Mouse (Mus musculus) kidney, adult 8-10 months (tissue): ENCODE results near the gene Atxn7l3.
"Not testable (repeated sequence)": the region's sequence is repeated elsewhere in the genome, so short reads cannot be mapped to it uniquely, and the experiment has no call there.

Experiments used
- DNase-seq, 2 experiments: peaks; one replicate each; pipeline ENCODE4 v3.0.0; 2022

The Atxn7l3 gene

GRCm38 (mm10) chr11:102294887-102295597, 1.4 kb downstream of the Atxn7l3 start:
- no peak for DNase-seq

- no peak for DNase-seq
These were observed 2.0 kb downstream of the Atxn7l3 start for GRCm38 (mm10) chr11:102294416-102294815.

- DNase-seq, result no peak
These were observed 2.5 kb downstream of the Atxn7l3 start for GRCm38 (mm10) chr11:102293971-102294370.

GRCm38 (mm10) chr11:102291051-102291535, 5.3 kb downstream of the Atxn7l3 start:
- DNase-seq, result no peak

- no peak for DNase-seq
These were observed 6.3 kb downstream of the Atxn7l3 start for GRCm38 (mm10) chr11:102290141-102290540.

DNA sequence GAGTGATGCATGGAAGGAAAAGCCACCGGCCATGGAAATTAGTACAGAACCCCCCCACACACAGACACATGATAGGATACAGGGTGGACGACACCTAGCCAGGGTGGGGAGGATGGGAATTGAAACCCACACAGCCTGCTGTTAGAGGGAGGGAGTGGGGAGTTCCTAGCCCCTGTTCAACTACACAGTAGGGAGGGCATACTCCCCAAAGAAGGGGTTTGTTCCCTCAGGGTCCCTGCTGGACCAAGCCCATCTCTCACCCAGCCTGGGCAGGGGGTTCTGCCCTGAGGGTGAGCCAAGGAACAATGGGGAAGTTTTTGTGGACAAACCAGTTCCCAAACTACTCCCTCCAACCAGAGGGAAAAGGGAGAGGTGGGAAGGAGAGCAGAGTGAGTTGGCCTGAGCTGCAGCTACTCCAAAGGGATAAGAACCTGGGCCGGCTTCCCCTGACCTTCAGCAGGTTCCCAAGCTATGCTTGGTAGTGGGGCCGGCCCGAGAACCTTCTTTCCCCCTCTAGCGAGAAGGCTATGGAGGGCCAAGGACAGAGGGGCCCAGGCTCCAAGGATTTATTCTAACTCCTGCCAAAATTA, 6.8 kb downstream of the Atxn7l3 start:
- DNase-seq, result no peak

GRCm38 (mm10) chr11:102288913-102289312, 7.5 kb downstream of the Atxn7l3 start:
- DNase-seq, result no peak

DNA sequence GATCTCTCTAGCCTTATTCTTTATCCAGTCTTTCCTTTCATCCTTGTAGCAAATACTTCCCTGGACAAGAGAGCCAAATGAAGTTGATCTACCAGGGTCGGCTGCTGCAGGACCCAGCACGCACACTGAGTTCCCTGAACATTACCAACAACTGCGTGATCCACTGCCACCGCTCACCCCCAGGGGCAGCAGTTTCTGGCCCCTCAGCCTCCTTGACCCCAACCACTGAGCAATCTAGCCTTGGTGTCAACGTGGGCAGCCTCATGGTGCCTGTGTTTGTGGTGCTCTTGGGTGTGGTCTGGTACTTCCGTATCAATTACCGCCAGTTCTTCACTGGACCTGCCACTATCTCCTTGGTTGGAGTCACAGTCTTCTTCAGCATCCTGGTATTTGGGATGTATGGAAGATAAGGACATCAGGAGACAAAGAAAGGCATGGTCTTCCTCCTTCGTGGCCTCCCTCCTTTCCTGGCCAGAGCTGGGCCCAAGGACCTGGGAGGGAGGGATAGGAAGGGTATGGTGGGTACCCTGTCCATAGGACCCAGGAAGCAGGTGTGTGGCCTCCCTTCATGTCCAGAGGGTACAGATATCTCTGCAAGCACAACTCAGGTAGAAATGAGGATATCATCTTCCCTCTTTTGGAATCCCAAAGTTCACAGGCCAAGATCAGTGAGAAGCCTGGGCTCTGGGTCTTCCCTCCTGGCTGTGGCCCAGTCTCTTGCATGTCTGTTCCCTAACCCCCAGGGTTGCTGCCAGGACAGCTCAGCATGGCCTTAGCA, 8.2 kb downstream of the Atxn7l3 start:
- no peak for DNase-seq

DNA sequence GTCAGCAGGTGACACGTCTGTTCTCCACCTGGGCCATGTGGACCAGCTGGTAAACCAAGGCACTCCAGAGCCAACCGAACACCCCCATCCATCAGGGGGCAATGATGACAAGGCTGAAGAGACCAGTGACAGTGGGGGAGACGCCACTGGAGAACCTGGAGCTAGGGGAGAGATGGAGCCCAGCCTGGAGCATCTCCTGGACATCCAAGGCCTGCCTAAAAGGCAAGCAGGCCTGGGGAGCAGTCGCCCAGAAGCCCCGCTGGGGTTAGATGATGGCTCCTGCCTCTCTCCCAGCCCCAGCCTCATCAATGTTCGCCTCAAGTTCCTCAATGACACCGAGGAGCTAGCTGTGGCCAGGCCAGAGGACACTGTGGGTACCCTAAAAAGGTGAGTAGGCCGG, 8.9 kb downstream of the Atxn7l3 start:
- no peak for DNase-seq

GRCm38 (mm10) chr11:102285095-102285834, 11.2 kb downstream of the Atxn7l3 start:
- no peak for DNase-seq

DNA sequence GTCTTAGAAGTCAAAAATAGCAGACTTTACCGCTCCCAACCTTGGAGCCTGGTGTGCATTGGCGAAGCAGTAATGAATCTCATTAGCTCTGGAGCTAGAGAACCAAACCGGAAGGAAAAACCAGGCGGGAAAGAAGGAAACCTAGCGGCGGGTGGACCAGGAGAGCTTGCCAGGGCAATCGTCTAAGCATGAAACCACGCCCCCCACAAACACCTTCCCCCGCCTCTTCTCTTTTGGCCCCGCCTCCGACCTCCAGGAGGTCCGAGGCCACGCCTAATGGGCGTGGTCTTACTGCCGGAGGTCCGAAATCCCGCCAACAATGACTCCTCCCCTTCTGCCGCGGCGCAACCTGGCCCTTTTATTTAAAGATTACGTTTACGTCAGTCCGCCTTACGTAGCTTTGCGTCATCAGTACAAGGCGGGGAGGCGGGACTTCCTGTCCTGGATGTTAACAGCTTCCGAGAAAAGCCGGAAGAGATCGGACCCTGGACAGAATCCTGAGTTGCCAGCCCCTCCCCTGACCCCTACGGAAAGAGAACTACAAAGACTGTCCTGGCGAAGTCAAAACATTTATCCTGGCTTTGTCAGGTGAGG, 11.8 kb downstream of the Atxn7l3 start, which contains the start of gene Tmub2:
Tmub2 (plus strand) TSS at position 431 of the 594 bp plus-strand sequence.
- DNase-seq, result peak; percentile 99

- DNase-seq, result no peak
These were observed 12.5 kb downstream of the Atxn7l3 start for GRCm38 (mm10) chr11:102283922-102284321.

DNA sequence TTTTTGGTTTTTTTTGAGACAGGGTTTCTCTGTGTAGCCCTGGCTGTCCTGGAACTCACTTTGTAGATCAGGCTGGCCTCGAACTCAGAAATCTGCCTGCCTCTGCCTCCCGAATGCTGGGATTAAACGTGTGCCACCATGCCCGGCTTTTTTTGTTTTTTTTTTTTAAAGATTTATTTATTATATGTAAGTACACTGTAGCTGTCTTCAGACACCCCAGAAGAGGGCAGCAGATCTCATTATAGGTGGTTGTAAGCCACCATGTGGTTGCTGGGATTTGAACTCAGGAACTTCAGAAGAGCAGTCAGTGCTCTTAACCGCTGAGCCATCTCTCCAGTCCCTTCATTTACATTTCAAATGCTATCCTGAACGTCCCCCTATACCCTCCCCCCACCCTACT, 16.2 kb downstream of the Atxn7l3 start:
- DNase-seq, result not testable (repeated sequence)

- DNase-seq, result no peak
These were observed 16.8 kb downstream of the Atxn7l3 start for GRCm38 (mm10) chr11:102279595-102279994.

GRCm38 (mm10) chr11:102277754-102278153, 18.7 kb downstream of the Atxn7l3 start:
- no peak for DNase-seq

DNA sequence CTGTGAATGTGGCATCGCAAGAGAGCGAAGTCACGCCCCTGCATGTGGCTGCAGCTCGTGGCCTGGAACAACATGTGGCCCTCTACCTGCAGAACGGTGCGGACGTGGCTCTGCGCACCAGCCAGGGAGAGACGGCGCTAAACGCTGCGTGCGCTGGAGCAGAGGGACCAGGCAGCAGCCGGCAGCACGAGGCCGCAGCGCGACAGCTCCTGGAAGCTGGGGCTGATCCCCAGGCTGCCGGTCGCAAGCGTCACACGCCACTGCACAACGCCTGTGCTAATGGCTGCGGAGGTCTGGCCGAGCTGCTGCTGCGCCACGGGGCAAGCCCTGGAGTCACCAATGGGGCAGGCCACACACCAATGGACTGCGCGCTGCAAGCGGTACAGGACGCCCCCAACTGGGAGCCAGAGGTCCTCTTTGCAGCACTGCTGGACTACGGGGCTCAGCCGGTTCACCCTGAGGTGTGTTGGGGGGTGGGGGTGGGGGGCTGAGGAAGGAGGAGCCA, 20.0 kb downstream of the Atxn7l3 start:
- no peak for DNase-seq

DNA sequence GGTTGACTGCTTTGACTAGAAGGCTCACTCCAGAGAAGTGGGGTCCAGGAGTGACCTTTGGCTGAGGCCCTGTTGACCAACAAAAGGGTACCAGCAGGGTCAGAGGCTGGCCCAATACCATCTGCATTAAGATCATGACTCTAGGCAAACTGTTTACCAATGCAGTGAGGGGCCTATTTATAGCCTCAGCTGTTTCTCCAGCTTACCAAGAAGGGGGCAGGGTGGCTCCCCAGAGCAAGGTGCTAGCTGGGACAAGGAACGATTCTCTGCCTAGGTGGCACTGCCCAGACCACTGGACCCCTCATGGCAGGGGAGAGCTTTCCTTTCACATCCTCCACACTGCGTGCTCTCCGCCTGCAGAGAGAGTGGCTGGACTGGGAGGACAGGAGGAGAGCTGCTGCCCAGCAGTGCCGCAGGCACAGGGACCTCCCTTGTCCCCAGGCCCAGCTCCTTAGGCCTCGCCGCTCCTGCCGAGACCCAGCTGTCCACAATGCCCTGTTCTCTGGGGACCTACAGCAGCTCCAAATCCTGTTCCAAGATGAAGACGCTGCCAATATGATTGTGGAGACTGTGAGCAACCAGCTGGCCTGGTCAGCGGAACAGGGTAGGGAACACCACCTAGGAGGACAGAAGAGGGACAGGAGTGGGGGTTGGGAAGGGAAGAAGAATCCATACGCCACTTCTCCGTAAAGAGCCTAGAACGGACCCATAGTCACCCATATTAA, 27.7 kb downstream of the Atxn7l3 start, which contains the start of gene Asb16:
Asb16 (plus strand) TSS at position 224 of the 725 bp plus-strand sequence.
- no peak for DNase-seq

DNA sequence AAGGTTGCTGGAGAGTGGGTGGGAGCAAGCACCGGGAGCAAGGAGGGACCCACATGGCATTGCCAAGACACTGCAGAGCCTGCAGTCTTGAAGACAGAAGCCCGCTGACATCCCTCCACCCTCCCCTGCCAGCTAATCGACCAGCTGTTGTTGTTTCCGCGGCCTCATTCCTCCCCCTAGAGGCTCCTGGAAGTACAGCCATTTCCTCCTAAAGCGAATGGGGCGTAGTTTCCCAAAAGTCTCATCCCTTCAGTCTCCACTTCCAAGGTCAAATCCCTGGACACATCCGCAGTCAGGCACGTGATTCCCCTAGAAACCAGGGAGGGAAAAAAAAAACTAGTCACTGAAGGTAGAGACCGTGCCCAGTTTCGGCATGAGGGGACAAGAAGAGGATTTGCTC, 29.0 kb downstream of the Atxn7l3 start:
- peak; percentile 60 to 71 for DNase-seq

- DNase-seq, result no peak
These were observed 29.6 kb downstream of the Atxn7l3 start for GRCm38 (mm10) chr11:102266631-102267355.

- DNase-seq, result no peak
These were observed 30.6 kb downstream of the Atxn7l3 start for GRCm38 (mm10) chr11:102265816-102266215.

DNA sequence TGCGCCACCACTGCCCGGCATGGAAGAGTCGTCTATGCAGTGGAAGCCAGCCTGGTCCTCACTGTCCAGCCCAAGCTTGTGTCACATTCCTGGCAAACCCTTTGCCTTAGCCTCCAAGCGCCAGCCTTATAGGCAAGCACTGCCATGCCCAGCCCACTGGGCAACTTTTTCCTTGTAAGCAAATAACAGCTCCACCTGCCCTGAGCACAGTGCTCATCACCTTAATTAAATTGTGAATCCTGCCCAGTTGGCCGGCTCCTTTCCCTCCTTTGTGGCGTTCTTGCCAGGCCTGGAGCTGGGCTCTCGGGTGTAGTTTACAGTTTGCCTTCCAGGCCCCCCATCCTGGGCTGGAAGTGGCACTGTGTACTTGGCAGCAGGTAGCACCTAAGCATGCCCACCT, 33.2 kb downstream of the Atxn7l3 start:
- no peak for DNase-seq
